Mouse (Mus musculus): ENCODE results near the gene Olfml3. TPM values are rescaled to one million over a fixed set of nuclear protein-coding genes. Genes with fewer than 3 reads are reported as not detected.

The Olfml3 gene
- polyA plus RNA-seq, 2 experiments: 1.2 to 1.7 TPM

DNA sequence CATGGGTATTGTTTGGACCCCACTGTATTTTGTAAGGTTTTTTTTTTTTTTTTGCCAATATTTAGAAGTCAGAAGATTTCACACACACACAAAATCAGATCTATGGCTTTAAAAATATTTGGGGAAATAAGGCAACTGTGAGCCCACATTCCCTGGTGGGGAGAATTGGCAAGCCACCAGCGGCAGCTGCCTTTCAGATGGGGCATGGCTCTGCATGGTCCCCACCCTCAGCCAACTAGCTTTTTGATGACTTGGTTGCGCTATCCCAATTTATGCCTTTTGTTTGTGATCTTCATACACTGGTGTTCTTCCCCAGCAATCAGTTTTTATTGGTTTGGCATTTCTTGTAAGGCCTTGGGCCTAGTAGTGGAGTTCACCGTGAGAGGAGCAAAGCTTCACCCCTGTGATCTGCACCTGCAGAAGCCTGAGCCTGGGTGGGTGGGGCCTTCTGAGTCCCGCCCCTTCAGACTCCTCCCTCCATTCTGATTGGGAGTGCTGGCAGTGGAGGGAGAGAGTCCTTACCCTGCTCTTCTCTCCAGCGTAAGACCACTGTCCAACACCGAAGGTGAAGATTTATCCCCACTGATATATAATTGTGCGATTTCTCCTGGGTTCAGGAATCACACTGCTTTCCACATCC is 23.4 kb downstream of the Olfml3 start:
- Histone ChIP-seq H3K4me2 (ENCODE audit: low read depth) (no peak overlapping the region), H3K36me3 (replicated peaks; ENCODE audit: control insufficient read depth, insufficient read depth, low read depth) (no peaks in the 10 kb centered on the region), H3K9me3 (ENCODE audit: control insufficient read depth, low read length) (no peaks in the 10 kb centered on the region), H3K9ac (replicated peaks) (no peak overlapping the region), H3K4me1 (replicated peaks; ENCODE audit: control insufficient read depth in 2 of 2, insufficient read depth in 2 of 2, low read length in 1 of 2) (no peaks in the 10 kb centered on the region), H3K27me3 (ENCODE audit: control insufficient read depth, insufficient read depth, low read length) (no peaks in the 10 kb centered on the region), H3K4me3 (ENCODE audit: insufficient read depth in 1 of 2, low read depth in 2 of 2, low read length in 2 of 2) (no peak overlapping the region), H3K27ac (no peak overlapping the region)
- 56% methylated on average over 7 of the region's 7 CpGs for WGBS (ENCODE audit: insufficient replicate concordance)
- DNase-seq (ENCODE audit: low read depth in 3 of 3, low spot score in 3 of 3) (no peak), ATAC-seq (ENCODE audit: insufficient read depth) (no peak)
- TF ChIP-seq EP300 (IDR thresholded peaks at IDR 0.05; ENCODE audit: low read depth) (no peak), CTCF (IDR thresholded peaks at IDR 0.05; ENCODE audit: low read depth) (no peak)

DNA sequence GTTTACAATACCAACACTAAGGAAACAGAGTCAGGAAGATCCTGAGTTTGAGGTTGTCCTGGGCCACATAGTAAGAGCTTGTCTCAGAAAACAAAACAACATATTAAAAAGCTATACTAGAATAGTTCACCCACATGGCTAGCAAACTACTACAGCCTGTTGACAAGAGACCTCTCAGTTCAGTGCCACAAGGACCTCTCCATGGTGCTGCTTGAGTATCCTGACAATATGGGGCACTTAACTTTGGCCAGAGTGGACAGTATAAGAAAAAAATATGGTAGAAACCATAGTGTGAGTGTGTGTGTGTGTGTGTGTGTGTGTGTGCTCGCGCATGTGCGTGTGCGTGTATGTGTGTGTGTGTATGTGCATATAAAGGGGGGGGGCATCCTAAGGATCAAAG is 25.6 kb downstream of the Olfml3 start:
- no peak for DNase-seq (ENCODE audit: low read depth in 3 of 3, low spot score in 3 of 3)
- H3K9ac ChIP-seq (replicated peaks): no peak overlapping the region
- H3K9me3 ChIP-seq (ENCODE audit: control insufficient read depth, low read length): no peaks in the 10 kb centered on the region
- no peak overlapping the region for H3K27ac ChIP-seq
- ATAC-seq (ENCODE audit: insufficient read depth): no peak
- no peak overlapping the region for H3K4me3 ChIP-seq (ENCODE audit: insufficient read depth in 1 of 2, low read depth in 2 of 2, low read length in 2 of 2)
- WGBS (ENCODE audit: insufficient replicate concordance): 88% methylated on average over 4 of the region's 4 CpGs
- no peaks in the 10 kb centered on the region for H3K27me3 ChIP-seq (ENCODE audit: control insufficient read depth, insufficient read depth, low read length)
- no peaks in the 10 kb centered on the region for H3K36me3 ChIP-seq (replicated peaks; ENCODE audit: control insufficient read depth, insufficient read depth, low read depth)
- no peaks in the 10 kb centered on the region for H3K4me1 ChIP-seq (replicated peaks; ENCODE audit: control insufficient read depth in 2 of 2, insufficient read depth in 2 of 2, low read length in 1 of 2)
- H3K4me2 ChIP-seq (ENCODE audit: low read depth): no peak overlapping the region
- TF ChIP-seq CTCF (IDR thresholded peaks at IDR 0.05; ENCODE audit: low read depth) (no peak), EP300 (IDR thresholded peaks at IDR 0.05; ENCODE audit: low read depth) (no peak)

DNA sequence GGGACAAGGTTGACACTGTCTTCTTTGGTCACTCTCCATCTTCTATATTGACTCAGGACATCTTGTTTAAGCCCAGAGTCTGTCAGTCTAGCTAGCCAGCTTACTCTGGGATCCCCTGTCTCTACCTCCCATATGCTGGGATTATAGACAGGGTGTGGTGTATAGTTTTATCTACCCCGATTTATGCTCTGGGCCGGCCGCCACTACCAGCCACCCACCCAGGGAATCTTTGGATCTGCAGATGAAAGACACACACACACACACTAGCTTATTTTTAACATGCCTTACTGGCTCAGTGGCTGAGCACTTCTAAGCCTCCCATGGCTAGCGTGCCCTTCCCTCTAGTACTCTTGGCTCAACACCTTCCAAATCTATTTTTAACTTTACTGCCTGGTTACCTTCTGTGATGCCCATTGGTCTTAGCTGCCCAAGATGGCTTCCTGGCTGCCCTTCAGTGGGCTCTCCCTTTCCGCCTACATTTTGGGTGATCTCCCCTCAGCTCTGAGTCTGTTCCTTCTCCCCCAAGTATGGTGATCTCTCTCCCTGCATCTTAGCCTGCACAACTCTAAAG is 28.2 kb downstream of the Olfml3 start:
- Histone ChIP-seq H3K4me2 (ENCODE audit: low read depth) (no peak overlapping the region), H3K36me3 (replicated peaks; ENCODE audit: control insufficient read depth, insufficient read depth, low read depth) (no peaks in the 10 kb centered on the region), H3K27me3 (ENCODE audit: control insufficient read depth, insufficient read depth, low read length) (no peaks in the 10 kb centered on the region), H3K27ac (no peak overlapping the region), H3K4me1 (replicated peaks; ENCODE audit: control insufficient read depth in 2 of 2, insufficient read depth in 2 of 2, low read length in 1 of 2) (no peaks in the 10 kb centered on the region), H3K9me3 (ENCODE audit: control insufficient read depth, low read length) (no peaks in the 10 kb centered on the region), H3K4me3 (ENCODE audit: insufficient read depth in 1 of 2, low read depth in 2 of 2, low read length in 2 of 2) (no peak overlapping the region), H3K9ac (replicated peaks) (no peak overlapping the region)
- TF ChIP-seq EP300 (IDR thresholded peaks at IDR 0.05; ENCODE audit: low read depth) (no peak), CTCF (IDR thresholded peaks at IDR 0.05; ENCODE audit: low read depth) (no peak)
- DNase-seq (ENCODE audit: low read depth in 3 of 3, low spot score in 3 of 3): no peak
- ATAC-seq (ENCODE audit: insufficient read depth): no peak
- WGBS (ENCODE audit: insufficient replicate concordance): 64% methylated on average over 5 of the region's 5 CpGs

DNA sequence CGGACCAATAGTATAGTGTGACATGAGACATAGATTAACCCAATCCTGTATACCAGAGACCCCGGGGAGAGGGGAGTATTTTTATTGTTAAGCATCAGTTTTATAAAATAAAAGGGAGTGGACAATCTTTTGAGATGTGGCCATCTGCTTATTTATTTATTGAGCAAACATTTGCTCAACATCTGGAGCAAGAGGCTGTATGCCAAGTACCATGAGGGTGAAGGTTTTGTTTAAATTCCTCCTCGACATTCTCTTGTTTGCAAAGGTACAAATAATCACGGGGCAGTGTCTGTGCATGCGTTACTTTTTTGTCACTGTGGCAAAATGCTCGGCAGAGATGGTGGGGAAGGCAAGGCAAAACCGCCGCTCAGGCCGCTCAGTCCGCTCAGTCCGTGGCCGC is 32.4 kb downstream of the Olfml3 start:
- H3K4me3 ChIP-seq (ENCODE audit: insufficient read depth in 1 of 2, low read depth in 2 of 2, low read length in 2 of 2): no peak overlapping the region
- no peak overlapping the region for H3K27ac ChIP-seq
- H3K9ac ChIP-seq (replicated peaks): no peak overlapping the region
- TF ChIP-seq EP300 (IDR thresholded peaks at IDR 0.05; ENCODE audit: low read depth): no peak
- TF ChIP-seq CTCF (IDR thresholded peaks at IDR 0.05; ENCODE audit: low read depth): no peak
- no peak overlapping the region for H3K4me2 ChIP-seq (ENCODE audit: low read depth)
- no peaks in the 10 kb centered on the region for H3K36me3 ChIP-seq (replicated peaks; ENCODE audit: control insufficient read depth, insufficient read depth, low read depth)
- WGBS (ENCODE audit: insufficient replicate concordance): 73% methylated on average over 12 of the region's 12 CpGs
- ATAC-seq (ENCODE audit: insufficient read depth): no peak
- no peaks in the 10 kb centered on the region for H3K4me1 ChIP-seq (replicated peaks; ENCODE audit: control insufficient read depth in 2 of 2, insufficient read depth in 2 of 2, low read length in 1 of 2)
- DNase-seq (ENCODE audit: low read depth in 3 of 3, low spot score in 3 of 3): no peak
- H3K9me3 ChIP-seq (ENCODE audit: control insufficient read depth, low read length): no peaks in the 10 kb centered on the region
- no peaks in the 10 kb centered on the region for H3K27me3 ChIP-seq (ENCODE audit: control insufficient read depth, insufficient read depth, low read length)

DNA sequence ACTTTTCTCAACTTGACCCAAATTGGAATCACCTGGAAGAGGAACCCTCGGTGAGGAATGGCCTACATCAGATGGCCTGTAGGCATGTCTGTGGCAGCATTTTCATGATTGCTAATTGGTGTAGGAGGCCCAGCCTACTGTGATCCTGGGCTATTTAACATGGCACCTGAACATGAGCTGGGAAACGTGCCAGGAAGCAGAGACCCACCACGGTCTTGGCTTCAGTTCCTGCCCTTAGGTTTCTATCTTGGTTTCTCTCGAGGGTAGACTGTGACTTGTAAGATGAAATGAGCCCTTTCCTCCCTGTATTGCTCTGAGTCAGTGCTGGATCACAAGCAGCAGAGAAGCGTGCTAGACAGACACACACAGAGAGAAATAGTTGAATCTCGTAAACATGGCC is 33.1 kb downstream of the Olfml3 start:
- Histone ChIP-seq H3K27me3 (ENCODE audit: control insufficient read depth, insufficient read depth, low read length) (no peaks in the 10 kb centered on the region), H3K36me3 (replicated peaks; ENCODE audit: control insufficient read depth, insufficient read depth, low read depth) (no peaks in the 10 kb centered on the region), H3K4me2 (ENCODE audit: low read depth) (no peak overlapping the region), H3K27ac (no peak overlapping the region), H3K9ac (replicated peaks) (no peak overlapping the region), H3K4me3 (ENCODE audit: insufficient read depth in 1 of 2, low read depth in 2 of 2, low read length in 2 of 2) (no peak overlapping the region), H3K9me3 (ENCODE audit: control insufficient read depth, low read length) (no peaks in the 10 kb centered on the region), H3K4me1 (replicated peaks; ENCODE audit: control insufficient read depth in 2 of 2, insufficient read depth in 2 of 2, low read length in 1 of 2) (no peaks in the 10 kb centered on the region)
- no peak for TF ChIP-seq CTCF (IDR thresholded peaks at IDR 0.05; ENCODE audit: low read depth)
- TF ChIP-seq EP300 (IDR thresholded peaks at IDR 0.05; ENCODE audit: low read depth): no peak
- DNase-seq (ENCODE audit: low read depth in 3 of 3, low spot score in 3 of 3) (no peak), ATAC-seq (ENCODE audit: insufficient read depth) (no peak)
- WGBS (ENCODE audit: insufficient replicate concordance): 58% methylated on average over 6 of the region's 6 CpGs
